Mouse (Mus musculus) hindbrain, embryonic 16.5 days (tissue): ENCODE data around the gene Kat7. TPM values are rescaled to one million over a fixed set of nuclear protein-coding genes. Genes with fewer than 3 reads are reported as not detected.

Experiments
- ATAC-seq: fragments of 200-750 bp; cut with Nextera tagmentation; 2 replicates; pipeline ENCODE4 v1.8.0; 2017; ENCODE audit warnings: moderate TSS enrichment, moderate library complexity
- H3K27ac ChIP-seq: fragments of 300-500 bp; sonication (generic); 2 replicates; pipeline ENCODE4 v1.5.1; 2014; ENCODE audit warnings: low read depth, mild to moderate bottlenecking, control low read depth, low read length, moderate library complexity
- H3K27me3 ChIP-seq: fragments of 300-500 bp; sonication (generic); replicated peaks from 2 replicates; pipeline ENCODE4 v1.6.1; 2014; ENCODE audit warnings: low read length; ENCODE audit not compliant: control insufficient read depth, insufficient read depth
- H3K36me3 ChIP-seq: fragments of 300-500 bp; sonication (generic); 2 replicates; pipeline ENCODE4 v1.6.1; 2014; ENCODE audit warnings: mild to moderate bottlenecking, low read length, moderate library complexity, mixed read lengths; ENCODE audit not compliant: control insufficient read depth, insufficient read depth
- H3K4me1 ChIP-seq: fragments of 300-500 bp; sonication (generic); 2 replicates; pipeline ENCODE4 v1.6.1; 2014; ENCODE audit warnings: low read depth, low read length; ENCODE audit not compliant: control insufficient read depth, insufficient read depth
- H3K4me2 ChIP-seq: fragments of 300-500 bp; sonication (generic); 2 replicates; pipeline ENCODE4 v1.6.1; 2014; ENCODE audit warnings: mild to moderate bottlenecking, low read length, control low read depth, moderate library complexity
- H3K4me3 ChIP-seq: fragments of 300-500 bp; sonication (generic); 2 replicates; pipeline ENCODE4 v1.5.1; 2014; ENCODE audit warnings: mild to moderate bottlenecking, low read length, control low read depth, moderate library complexity
- H3K9ac ChIP-seq: fragments of 300-500 bp; sonication (generic); 2 replicates; pipeline ENCODE4 v1.6.1; 2014; ENCODE audit warnings: low read depth, mild to moderate bottlenecking, control low read depth, low read length, moderate library complexity
- H3K9me3 ChIP-seq: fragments of 300-500 bp; sonication (generic); 2 replicates; pipeline ENCODE4 v1.6.1; 2014; ENCODE audit warnings: mild to moderate bottlenecking, low read length, moderate library complexity; ENCODE audit not compliant: control insufficient read depth
- WGBS: fragments of 180-500 bp; shearing (Covaris S2); extraction: QIAGEN DNeasy Blood & Tissue Kit; methylation state at CpG from one replicate; pipeline ENCODE4 v1.1.7; 2014; 5-methylcytosine and 5-hydroxymethylcytosine counted together
- polyA plus RNA-seq: library from polyadenylated mRNA; unstranded; fragments of >200 nt; fragmentation: Nextera tagmentation; extraction: Ambion mirVana; gene quantifications from 2 replicates; pipeline ENCODE4 v1.2.1, GENCODE M21; 2015

Kat7 gene
- polyA plus RNA-seq, 1 experiment from 2014 or later, result 61.5 TPM

GRCm38 (mm10) chr11:95301772-95302171 lies 8.3 kb downstream of the Kat7 start:
- H3K27me3 ChIP-seq, result no peaks in the 10 kb centered on the region

DNA sequence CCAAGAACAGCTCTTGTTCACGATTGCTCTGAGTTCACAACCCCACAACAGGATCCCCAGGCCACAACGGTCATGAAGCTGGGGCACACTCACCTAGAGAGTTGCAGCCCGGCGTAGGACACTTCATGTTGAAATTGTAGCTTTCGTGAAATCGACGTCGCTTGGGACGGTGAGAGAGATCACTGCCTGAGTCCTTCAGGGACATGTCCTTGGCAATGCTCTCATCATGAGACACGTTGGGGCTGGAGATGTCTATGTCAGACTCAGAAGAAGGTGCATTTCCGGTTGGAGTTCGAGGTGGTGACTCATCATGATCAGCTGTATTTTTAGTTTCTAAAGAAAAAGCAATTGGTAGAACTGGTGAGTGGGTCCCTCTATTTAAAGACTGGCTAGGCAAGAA lies 10.2 kb downstream of the Kat7 start:
- WGBS, result 94% methylated on average over 12 of the region's 12 CpGs
- ATAC-seq, result no peak
- H3K36me3 ChIP-seq, result peaks cover 23% of the 10 kb centered on the region

More at GRCm38 (mm10) chr11:95301772-95302171, 8.3 kb downstream of the Kat7 start:
- no peak overlapping the region for H3K27ac ChIP-seq
- H3K4me2 ChIP-seq, result no peak overlapping the region
- no peak overlapping the region for H3K4me3 ChIP-seq
- peaks cover 23% of the 10 kb centered on the region for H3K36me3 ChIP-seq
- WGBS, result 87% methylated on average over 3 of the region's 3 CpGs
- no peak for ATAC-seq
- H3K9me3 ChIP-seq, result no peaks in the 10 kb centered on the region
- H3K9ac ChIP-seq, result no peak overlapping the region
- no peaks in the 10 kb centered on the region for H3K4me1 ChIP-seq

DNA sequence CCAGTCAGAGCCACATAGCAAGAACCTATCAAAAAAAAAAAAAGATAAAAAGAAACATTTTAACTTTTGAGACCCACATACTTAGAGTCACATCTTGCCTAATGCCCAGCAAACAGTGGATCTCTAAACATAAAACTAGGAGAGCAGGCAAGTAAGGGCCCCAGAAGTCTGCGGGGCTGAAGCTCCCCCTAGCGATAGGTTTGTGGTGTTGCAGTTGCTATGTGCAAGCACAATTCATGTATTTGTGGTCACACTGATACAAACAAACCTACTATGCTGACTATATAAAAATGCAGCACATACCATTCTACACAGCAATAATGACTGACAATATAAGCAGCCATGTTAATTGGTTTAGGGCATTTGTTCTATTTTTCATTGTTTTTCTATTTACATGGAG lies 11.9 kb downstream of the Kat7 start:
- ATAC-seq, result no peak
- no peaks in the 10 kb centered on the region for H3K27me3 ChIP-seq
- 24% methylated on average over 2 of the region's 2 CpGs for WGBS
- H3K4me3 ChIP-seq, result no peak overlapping the region
- no peak overlapping the region for H3K9ac ChIP-seq
- no peak overlapping the region for H3K27ac ChIP-seq
- H3K4me2 ChIP-seq, result no peak overlapping the region
- H3K36me3 ChIP-seq, result peaks cover 26% of the 10 kb centered on the region
- no peaks in the 10 kb centered on the region for H3K4me1 ChIP-seq
- no peaks in the 10 kb centered on the region for H3K9me3 ChIP-seq

More for the DNA sequence above, 10.2 kb downstream of the Kat7 start:
- Histone ChIP-seq H3K27ac (no peak overlapping the region), H3K4me2 (no peak overlapping the region), H3K4me3 (no peak overlapping the region), H3K9ac (no peak overlapping the region), H3K4me1 (no peaks in the 10 kb centered on the region), H3K9me3 (no peaks in the 10 kb centered on the region), H3K27me3 (no peaks in the 10 kb centered on the region)

DNA sequence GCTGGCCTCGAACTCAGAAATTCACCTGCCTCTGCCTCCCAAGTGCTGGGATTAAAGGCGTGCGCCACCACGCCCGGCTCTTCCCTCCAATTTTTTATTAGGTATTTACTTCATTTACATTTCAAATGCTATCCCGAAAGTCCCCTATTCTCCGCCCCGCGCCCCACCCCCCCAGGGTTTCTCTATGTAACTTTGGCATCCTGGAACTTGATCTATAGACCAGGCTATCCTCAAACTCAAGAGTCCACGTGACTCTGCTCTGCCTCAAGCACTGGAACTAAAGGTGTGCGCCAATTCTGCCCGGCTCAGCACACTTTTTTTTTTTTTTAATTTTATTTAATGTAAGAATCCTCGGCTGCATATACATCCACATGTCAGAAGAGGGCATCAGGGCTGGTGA lies 14.3 kb downstream of the Kat7 start:
- WGBS, result 94% methylated on average over 13 of the region's 13 CpGs
- Histone ChIP-seq H3K4me1 (no peaks in the 10 kb centered on the region), H3K4me2 (no peak overlapping the region), H3K9me3 (no peaks in the 10 kb centered on the region), H3K9ac (no peak overlapping the region), H3K36me3 (peaks cover 18% of the 10 kb centered on the region), H3K27ac (no peak overlapping the region), H3K27me3 (no peaks in the 10 kb centered on the region), H3K4me3 (no peak overlapping the region)
- no peak for ATAC-seq

GRCm38 (mm10) chr11:95293017-95293624 lies 16.9 kb downstream of the Kat7 start:
- WGBS, result 91% methylated on average over 8 of the region's 8 CpGs

DNA sequence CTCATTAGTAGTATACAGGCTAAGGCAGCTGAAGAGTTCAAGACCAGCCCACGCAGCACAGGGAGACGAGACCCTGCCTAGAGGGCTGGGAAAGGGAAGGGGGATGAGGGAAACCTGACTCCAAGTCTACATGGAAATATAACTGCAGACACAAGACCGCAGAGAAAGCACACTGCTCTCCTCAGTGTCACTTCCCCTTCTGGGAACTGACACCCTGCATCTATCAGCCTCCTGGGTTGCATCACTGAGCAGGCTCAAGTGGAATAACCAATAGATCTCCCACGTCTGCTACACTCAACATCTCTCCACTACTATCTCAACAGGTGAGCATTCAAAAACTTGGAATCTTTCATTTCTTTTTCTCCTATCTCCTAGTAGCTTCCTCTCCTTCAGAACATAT lies 18.0 kb downstream of the Kat7 start:
- Histone ChIP-seq H3K27ac (no peak overlapping the region), H3K36me3 (peaks cover 26% of the 10 kb centered on the region), H3K9me3 (no peaks in the 10 kb centered on the region), H3K4me2 (no peak overlapping the region), H3K27me3 (no peaks in the 10 kb centered on the region), H3K4me3 (no peak overlapping the region), H3K4me1 (no peaks in the 10 kb centered on the region), H3K9ac (no peak overlapping the region)
- WGBS, result 87% methylated on average over 4 of the region's 4 CpGs
- no peak for ATAC-seq

More at GRCm38 (mm10) chr11:95293017-95293624, 16.9 kb downstream of the Kat7 start:
- no peaks in the 10 kb centered on the region for H3K4me1 ChIP-seq
- ATAC-seq, result no peak
- H3K27me3 ChIP-seq, result no peaks in the 10 kb centered on the region
- H3K4me2 ChIP-seq, result no peak overlapping the region
- no peak overlapping the region for H3K9ac ChIP-seq
- peaks cover 19% of the 10 kb centered on the region for H3K36me3 ChIP-seq
- no peak overlapping the region for H3K4me3 ChIP-seq
- H3K9me3 ChIP-seq, result no peaks in the 10 kb centered on the region
- H3K27ac ChIP-seq, result no peak overlapping the region

GRCm38 (mm10) chr11:95282331-95282730 lies 27.7 kb downstream of the Kat7 start:
- Histone ChIP-seq H3K36me3 (peaks cover 60% of the 10 kb centered on the region), H3K9me3 (no peaks in the 10 kb centered on the region), H3K9ac (no peak overlapping the region), H3K4me1 (no peaks in the 10 kb centered on the region), H3K27ac (no peak overlapping the region), H3K27me3 (no peaks in the 10 kb centered on the region), H3K4me3 (no peak overlapping the region), H3K4me2 (no peak overlapping the region)
- ATAC-seq, result no peak
- WGBS, result 84% methylated on average over 5 of the region's 5 CpGs

DNA sequence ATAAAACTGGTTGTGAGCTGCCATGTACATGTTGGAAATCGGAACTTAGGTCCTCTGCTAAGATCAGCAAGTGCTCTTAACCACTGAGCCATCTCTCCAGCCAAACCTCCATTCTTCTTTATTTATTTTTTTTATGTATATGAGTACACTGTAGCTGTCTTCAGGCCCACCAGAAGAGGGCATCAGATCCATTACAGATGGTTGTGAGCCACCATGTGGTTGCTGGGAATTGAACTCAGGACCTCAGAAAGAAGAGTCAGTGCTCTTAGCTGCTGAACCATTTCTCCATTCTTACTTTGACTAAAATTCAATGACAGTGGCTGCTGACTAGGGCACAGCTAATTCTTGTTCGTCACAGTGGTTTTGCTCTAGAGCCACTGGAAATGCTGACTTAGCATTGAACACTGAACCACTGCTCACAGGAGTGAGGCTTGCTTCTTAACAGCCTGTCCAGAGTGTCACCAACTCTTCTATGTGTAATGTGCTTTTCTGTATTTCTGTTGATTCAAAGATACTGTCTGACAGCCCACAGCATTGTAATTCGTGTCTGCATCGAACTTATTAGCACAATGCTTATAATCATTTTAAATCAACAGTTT lies 30.9 kb downstream of the Kat7 start:
- Histone ChIP-seq H3K4me1 (no peaks in the 10 kb centered on the region), H3K9ac (no peak overlapping the region), H3K27me3 (no peaks in the 10 kb centered on the region), H3K4me2 (no peak overlapping the region), H3K36me3 (peaks cover 67% of the 10 kb centered on the region), H3K4me3 (no peak overlapping the region), H3K9me3 (no peaks in the 10 kb centered on the region), H3K27ac (no peak overlapping the region)
- ATAC-seq, result no peak
- WGBS, result 96% methylated on average over 4 of the region's 4 CpGs

- Histone ChIP-seq H3K9ac (no peak overlapping the region), H3K36me3 (peaks cover 55% of the 10 kb centered on the region), H3K9me3 (no peaks in the 10 kb centered on the region), H3K4me2 (no peak overlapping the region), H3K4me1 (no peaks in the 10 kb centered on the region), H3K27ac (no peak overlapping the region), H3K4me3 (no peak overlapping the region), H3K27me3 (no peaks in the 10 kb centered on the region)
- 93% methylated on average over 6 of the region's 6 CpGs for WGBS
- ATAC-seq, result no peak
Observed at GRCm38 (mm10) chr11:95276056-95276455, 34.0 kb downstream of the Kat7 start.
